Mouse (Mus musculus) kidney, embryonic 16.5 days (tissue): ENCODE data around the gene Ogfod1. TPM values are rescaled to one million over a fixed set of nuclear protein-coding genes. Genes with fewer than 3 reads are reported as not detected.

Experiments used
- ATAC-seq: fragments of 200-750 bp; cut with Nextera tagmentation; 2 replicates; pipeline ENCODE4 v1.8.0; 2017; ENCODE audit warnings: moderate TSS enrichment; ENCODE audit not compliant: low FRiP score, low TSS enrichment
- H3K27ac ChIP-seq: fragments of 300-500 bp; sonication (generic); 2 replicates; pipeline ENCODE4 v1.5.1; 2014; ENCODE audit warnings: low read length
- H3K27me3 ChIP-seq: fragments of 300-500 bp; sonication (generic); 2 replicates; pipeline ENCODE4 v1.6.1; 2014; ENCODE audit warnings: low read length, control low read depth, mixed read lengths; ENCODE audit not compliant: insufficient read depth
- H3K36me3 ChIP-seq: fragments of 300-500 bp; sonication (generic); 2 replicates; pipeline ENCODE4 v1.6.1; 2014; ENCODE audit warnings: low read length, control low read depth, mixed read lengths; ENCODE audit not compliant: insufficient read depth
- H3K4me1 ChIP-seq: fragments of 300-500 bp; sonication (generic); 2 replicates; pipeline ENCODE4 v1.6.1; 2014; ENCODE audit warnings: low read length, control low read depth, mixed read lengths; ENCODE audit not compliant: insufficient read depth
- H3K4me2 ChIP-seq: fragments of 300-500 bp; sonication (generic); replicated peaks from 2 replicates; pipeline ENCODE4 v1.6.1; 2014; ENCODE audit warnings: low read depth, low read length
- H3K4me3 ChIP-seq: fragments of 300-500 bp; sonication (generic); 2 replicates; pipeline ENCODE4 v1.5.1; 2014; ENCODE audit warnings: mild to moderate bottlenecking, low read length
- H3K9ac ChIP-seq: fragments of 300-500 bp; sonication (generic); replicated peaks from 2 replicates; pipeline ENCODE4 v1.6.1; 2014; ENCODE audit warnings: low read length
- H3K9me3 ChIP-seq: fragments of 300-500 bp; sonication (generic); 2 replicates; pipeline ENCODE4 v1.6.1; 2016; ENCODE audit warnings: low read length, control low read depth
- WGBS: fragments of 180-500 bp; shearing (Covaris S2); extraction: QIAGEN DNeasy Blood & Tissue Kit; methylation state at CpG from one replicate; pipeline ENCODE4 v1.1.7; 2014; 5-methylcytosine and 5-hydroxymethylcytosine counted together
- polyA plus RNA-seq: library from polyadenylated mRNA; unstranded; fragments of >200 nt; fragmentation: Nextera tagmentation; extraction: Ambion mirVana; gene quantifications from 2 replicates; pipeline ENCODE4 v1.2.1, GENCODE M21; 2015

Ogfod1 gene
- polyA plus RNA-seq = 11.3 and 12.7 TPM in 2 replicates

GRCm38 (mm10) chr8:94036944-94037524 lies at the start of gene Ogfod1, which contains the start of gene Nudt21:
Gene Ogfod1, plus strand, starts transcription at chr8:94037198.
Gene Nudt21, minus strand, starts transcription at chr8:94037031.
- whole genome bisulfite sequencing = under 1% methylated on average over 41 of the region's 41 CpGs
- ATAC-seq = peak; percentile 99
- Histone ChIP-seq H3K4me3 (peak within 1 kb of the TSS; percentile 86), H3K27me3 (no peaks in the 10 kb centered on the region), H3K36me3 (no peaks in the 10 kb centered on the region), H3K27ac (peak within 1 kb of the TSS; percentile 79), H3K4me2 (peak within 1 kb of the TSS; percentile 91), H3K9ac (peak within 1 kb of the TSS; percentile 77), H3K4me1 (peaks cover 25% of the 10 kb centered on the region), H3K9me3 (no peaks in the 10 kb centered on the region)

- Histone ChIP-seq H3K4me1 (no peaks in the 10 kb centered on the region), H3K4me2 (no peak overlapping the region), H3K27ac (no peak overlapping the region), H3K9me3 (peaks cover 10% of the 10 kb centered on the region; the same call in 1 of the 2 replicates), H3K9ac (no peak overlapping the region), H3K36me3 (peaks cover 46% of the 10 kb centered on the region), H3K4me3 (no peak overlapping the region), H3K27me3 (no peaks in the 10 kb centered on the region)
- ATAC-seq = no peak
- 96% methylated on average over 4 of the region's 4 CpGs for WGBS
These were observed 47.3 kb upstream of the Ogfod1 start for GRCm38 (mm10) chr8:93989739-93990138.

- Histone ChIP-seq H3K4me1 (no peaks in the 10 kb centered on the region), H3K27me3 (no peaks in the 10 kb centered on the region), H3K9ac (no peak overlapping the region), H3K9me3 (no peaks in the 10 kb centered on the region), H3K4me2 (no peak overlapping the region), H3K36me3 (peaks cover 45% of the 10 kb centered on the region), H3K4me3 (no peak overlapping the region), H3K27ac (no peak overlapping the region)
- no peak for ATAC-seq
- 89% methylated on average over 2 of the region's 2 CpGs for WGBS
These were observed 38.0 kb upstream of the Ogfod1 start for GRCm38 (mm10) chr8:93998961-93999360.

- 90% methylated on average over 9 of the region's 9 CpGs for whole genome bisulfite sequencing
- Histone ChIP-seq H3K27me3 (no peaks in the 10 kb centered on the region), H3K9ac (no peak overlapping the region), H3K4me2 (no peak overlapping the region), H3K27ac (no peak overlapping the region), H3K9me3 (no peaks in the 10 kb centered on the region), H3K36me3 (peaks cover 39% of the 10 kb centered on the region), H3K4me1 (peaks cover 5% of the 10 kb centered on the region; the same call in 1 of the 2 replicates), H3K4me3 (no peak overlapping the region)
- ATAC-seq = no peak
These were observed 32.9 kb upstream of the Ogfod1 start for GRCm38 (mm10) chr8:94004139-94004538.

- Histone ChIP-seq H3K36me3 (0 out of 2 replicates have a peak, but pooled peaks cover 6% of the 10 kb centered on the region), H3K4me2 (no peak overlapping the region), H3K9ac (no peak overlapping the region), H3K4me1 (peaks cover 31% of the 10 kb centered on the region), H3K27me3 (no peaks in the 10 kb centered on the region), H3K4me3 (no peak overlapping the region), H3K27ac (no peak overlapping the region), H3K9me3 (no peaks in the 10 kb centered on the region)
- WGBS = 48% methylated on average over 15 of the region's 15 CpGs
- no peak for ATAC-seq
These were observed 27.7 kb upstream of the Ogfod1 start for GRCm38 (mm10) chr8:94009243-94009845.

GRCm38 (mm10) chr8:94010101-94010705 lies 26.8 kb upstream of the Ogfod1 start:
- H3K4me1 ChIP-seq = peaks cover 31% of the 10 kb centered on the region
- WGBS = 70% methylated on average over 2 of the region's 2 CpGs

GRCm38 (mm10) chr8:94011076-94012012 lies 25.7 kb upstream of the Ogfod1 start:
- no peak; the same call in 1 of the 2 replicates for ATAC-seq
- H3K4me2 ChIP-seq = peak overlapping the region; percentile 94
- H3K4me3 ChIP-seq = peak overlapping the region; percentile 96
- no peaks in the 10 kb centered on the region for H3K9me3 ChIP-seq
- WGBS = 3% methylated on average over 48 of the region's 48 CpGs
- peaks cover 31% of the 10 kb centered on the region for H3K4me1 ChIP-seq
- H3K27ac ChIP-seq = peak overlapping the region; percentile 91
- no peaks in the 10 kb centered on the region for H3K27me3 ChIP-seq
- H3K36me3 ChIP-seq = 0 out of 2 replicates have a peak, but pooled peaks cover 2% of the 10 kb centered on the region
- peak overlapping the region; percentile 96 for H3K9ac ChIP-seq

More at GRCm38 (mm10) chr8:94010101-94010705, 26.8 kb upstream of the Ogfod1 start:
- ATAC-seq = no peak
- H3K27me3 ChIP-seq = no peaks in the 10 kb centered on the region
- H3K9ac ChIP-seq = no peak overlapping the region
- no peak overlapping the region; the same call in 1 of the 2 replicates for H3K4me2 ChIP-seq
- H3K9me3 ChIP-seq = no peaks in the 10 kb centered on the region
- 0 out of 2 replicates have a peak, but pooled peaks cover 2% of the 10 kb centered on the region for H3K36me3 ChIP-seq
- H3K4me3 ChIP-seq = no peak overlapping the region
- no peak overlapping the region for H3K27ac ChIP-seq

GRCm38 (mm10) chr8:94012013-94012951 lies 24.7 kb upstream of the Ogfod1 start, which contains the start of gene Amfr:
Gene Amfr, minus strand, starts transcription at chr8:94012842.
- ATAC-seq = peak; percentile 96
- under 1% methylated on average over 107 of the region's 130 CpGs for WGBS
- Histone ChIP-seq H3K9ac (peak within 1 kb of the TSS; percentile 96), H3K4me3 (peak within 1 kb of the TSS; percentile 96), H3K4me1 (peaks cover 31% of the 10 kb centered on the region), H3K9me3 (no peaks in the 10 kb centered on the region), H3K27me3 (no peaks in the 10 kb centered on the region), H3K4me2 (peak within 1 kb of the TSS; percentile 94), H3K27ac (peak within 1 kb of the TSS; percentile 91), H3K36me3 (no peaks in the 10 kb centered on the region)
